8 mouse cellular contexts compared by ENCODE assay signal in the genomic region with DNA sequence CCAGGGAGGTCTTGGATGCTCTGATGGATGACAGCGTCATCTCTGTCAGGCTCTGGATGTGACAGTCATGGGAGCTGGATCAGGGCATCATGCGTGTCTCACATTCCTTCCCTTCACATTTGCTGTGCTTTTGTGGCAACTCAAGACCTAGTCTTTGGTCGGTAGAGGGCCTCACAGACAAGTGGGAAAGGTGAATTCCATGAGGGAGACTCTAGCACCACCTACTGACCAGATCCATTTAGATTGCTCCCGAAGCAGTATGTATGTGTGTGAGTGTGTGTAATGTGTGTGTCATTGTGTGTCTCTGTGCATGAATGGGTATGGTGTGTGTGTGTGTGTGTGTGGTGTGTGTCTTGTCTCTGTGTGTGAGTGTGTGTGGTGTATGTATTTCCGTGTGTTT. TPM values are rescaled to one million over a fixed set of nuclear protein-coding genes. Genes with fewer than 3 reads are reported as not detected.
DNase-seq lines count a peak whose midpoint lies in the region; ATAC-seq and TF ChIP-seq lines count a peak whose summit lies in the region.

No protein-coding gene starts in this region.

- H3K36me3 ChIP-seq in thymus, adult 2 months (ENCODE audit: control insufficient read depth, insufficient read depth, low read length), result no peaks in the 10 kb centered on the region
- H3K36me3 ChIP-seq in kidney, embryonic 15.5 days, result peaks cover 79% of the 10 kb centered on the region
- peaks cover 85% of the 10 kb centered on the region for H3K36me3 ChIP-seq in limb, embryonic 14.5 days (ENCODE audit: control insufficient read depth, insufficient read depth, low read length)

- H3K9me3 ChIP-seq in kidney, embryonic 15.5 days (replicated peaks), result no peaks in the 10 kb centered on the region
- no peaks in the 10 kb centered on the region for H3K9me3 ChIP-seq in limb, embryonic 14.5 days (ENCODE audit: control insufficient read depth, low read length)

- ATAC-seq in kidney, embryonic 15.5 days (replicated peaks; ENCODE audit: low FRiP score), result 0 out of 2 replicates have a peak, but pooled peaks have one; percentile 25
- ATAC-seq in limb, embryonic 14.5 days (ENCODE audit: low FRiP score, low read depth), result peak; percentile 23; the same call in 1 of the 2 replicates

- no peak for TF ChIP-seq CTCF in thymus, adult 2 months (IDR thresholded peaks at IDR 0.05; ENCODE audit: borderline replicate concordance, control insufficient read depth, extremely low read depth, insufficient read depth, low read length, poor library complexity)

- WGBS in thymus, adult 2 months, result 81% methylated on average over 5 of the region's 5 CpGs
- WGBS in kidney, embryonic 15.5 days, result 67% methylated on average over 5 of the region's 5 CpGs
- WGBS in limb, embryonic 14.5 days, result 51% methylated on average over 5 of the region's 5 CpGs

- no peak overlapping the region for H3K4me2 ChIP-seq in kidney, embryonic 15.5 days
- H3K4me2 ChIP-seq in limb, embryonic 14.5 days (replicated peaks; ENCODE audit: low read depth, low read length, severe bottlenecking), result no peak overlapping the region

- H3K4me3 ChIP-seq in thymus, adult 2 months (ENCODE audit: control insufficient read depth, insufficient read depth, low read length), result no peak overlapping the region
- no peak overlapping the region for H3K4me3 ChIP-seq in kidney, embryonic 15.5 days (replicated peaks)
- no peak overlapping the region for H3K4me3 ChIP-seq in limb, embryonic 14.5 days (replicated peaks; ENCODE audit: low read length)

- DNase-seq in thymus, postnatal 25 days, result peak; percentile 31
- no peak for DNase-seq in thymus, adult 2 months
- peak; percentile 38 to 42 for DNase-seq in cerebellum, adult 18-20 months
- DNase-seq in frontal cortex, postnatal 25 days (ENCODE audit: low spot score in 2 of 2), result peak; percentile 36 to 50
- DNase-seq in limb, embryonic 14.5 days (ENCODE audit: low spot score), result peak; percentile 84
- peak; percentile 61 for DNase-seq in skeletal muscle tissue, adult 2 months (ENCODE audit: low read depth, low spot score)
- no peak for DNase-seq in spleen, adult 12 weeks (ENCODE audit: low spot score)

- H3K27ac ChIP-seq in thymus, adult 2 months (ENCODE audit: control insufficient read depth, insufficient read depth, low read length), result no peak overlapping the region
- H3K27ac ChIP-seq in kidney, embryonic 15.5 days, result no peak overlapping the region
- H3K27ac ChIP-seq in limb, embryonic 14.5 days (replicated peaks; ENCODE audit: low read depth, low read length), result no peak overlapping the region

- no peak overlapping the region for H3K9ac ChIP-seq in kidney, embryonic 15.5 days
- H3K9ac ChIP-seq in limb, embryonic 14.5 days (ENCODE audit: low read depth, low read length, severe bottlenecking), result no peak overlapping the region

- no peak for TF ChIP-seq POLR2A in thymus, adult 2 months (IDR thresholded peaks at IDR 0.05; ENCODE audit: control insufficient read depth, extremely low read depth, insufficient read depth, low read length, poor library complexity)
- no peak for TF ChIP-seq POLR2A in limb, embryonic 14.5 days (IDR thresholded peaks at IDR 0.05; ENCODE audit: borderline replicate concordance, extremely low read depth, insufficient read depth, insufficient read length)

- no peaks in the 10 kb centered on the region for H3K27me3 ChIP-seq in thymus, adult 2 months (ENCODE audit: control insufficient read depth, insufficient read depth, low read length)
- H3K27me3 ChIP-seq in kidney, embryonic 15.5 days, result no peaks in the 10 kb centered on the region
- H3K27me3 ChIP-seq in limb, embryonic 14.5 days (ENCODE audit: control insufficient read depth, insufficient read depth, low read length), result no peaks in the 10 kb centered on the region

- peaks cover 15% of the 10 kb centered on the region for H3K4me1 ChIP-seq in thymus, adult 2 months (replicated peaks; ENCODE audit: control insufficient read depth, insufficient read depth, low read length)
- 0 out of 2 replicates have a peak, but pooled peaks cover 5% of the 10 kb centered on the region for H3K4me1 ChIP-seq in kidney, embryonic 15.5 days
- H3K4me1 ChIP-seq in limb, embryonic 14.5 days (ENCODE audit: control insufficient read depth, insufficient read depth, low read length), result no peaks in the 10 kb centered on the region

RNA-seq across cellular contexts. Expression of a gene that starts 43.5 kb away (rescaled TPM):
- polyA plus RNA-seq in thymus, adult 2 months (2012; rRNA removed), result 28.6 and 46.8 TPM in 2 replicates
- 170 and 206 TPM in 2 replicates for polyA plus RNA-seq in kidney, embryonic 15.5 days (2015; fragmentation: Nextera tagmentation; extraction: Ambion mirVana)
- polyA plus RNA-seq in limb, embryonic 14.5 days (2012; rRNA removed), result 255 and 292 TPM in 2 replicates
- polyA plus RNA-seq in limb, embryonic 14.5 days (2014; fragmentation: Nextera tagmentation; extraction: Ambion mirVana), result 265 and 288 TPM in 2 replicates

Comparison
In these comparisons a context has a peak if more than half of its experiments do, and no peak if none do; other contexts are left out.
1. DNase-seq: peak in thymus, postnatal 25 days (single experiment), cerebellum, adult 18-20 months (2 of 2), frontal cortex, postnatal 25 days (2 of 2), limb, embryonic 14.5 days (single experiment) and skeletal muscle tissue, adult 2 months (single experiment); none in thymus, adult 2 months (single experiment) and spleen, adult 12 weeks (single experiment).